Mouse (Mus musculus) bone marrow, adult 2 months (tissue): ENCODE results near the gene Ankrd36.

Experiments used
- CTCF ChIP-seq: fragments of 200-500 bp; IDR thresholded peaks from 2 replicates; pipeline ENCODE4 v1.5.1; 2011; ENCODE audit warnings: low read length, control low read depth; ENCODE audit not compliant: control insufficient read depth, insufficient read depth
- POLR2A ChIP-seq: fragments of 200-500 bp; IDR thresholded peaks from 2 replicates; pipeline ENCODE4 v1.6.1; 2011; ENCODE audit warnings: low read depth, mild to moderate bottlenecking, control low read depth, low read length, borderline replicate concordance; ENCODE audit not compliant: control insufficient read depth

DNA sequence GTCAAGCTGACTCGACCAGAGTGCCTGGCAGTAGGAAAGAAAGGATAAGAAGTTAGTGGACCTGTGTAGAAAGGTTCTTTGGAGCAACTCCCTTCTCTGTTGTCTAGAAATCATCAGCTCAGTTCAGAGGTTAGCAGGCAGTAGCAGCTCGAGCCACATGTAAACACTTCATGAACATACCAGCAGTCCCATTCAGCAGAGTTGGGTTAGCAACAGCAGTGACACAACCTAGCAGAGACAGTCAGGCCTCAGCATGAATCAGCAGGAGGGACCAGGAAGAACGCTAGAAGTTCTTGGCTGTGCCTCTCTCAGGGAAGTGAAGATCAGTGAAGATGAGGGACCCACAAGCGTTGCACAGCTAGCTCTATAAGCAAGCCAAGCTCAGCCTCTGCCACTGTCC, 24.0 kb upstream of the Ankrd36 start:
- no peak for TF ChIP-seq POLR2A
- TF ChIP-seq CTCF = no peak
